Mouse (Mus musculus) urinary bladder, postnatal 10 days (tissue): ENCODE results near the gene Glp2r.

Experiments used
- DNase-seq: peaks from one replicate; pipeline ENCODE4 v3.0.0; 2022; ENCODE audit warnings: low spot score

Glp2r gene

DNA sequence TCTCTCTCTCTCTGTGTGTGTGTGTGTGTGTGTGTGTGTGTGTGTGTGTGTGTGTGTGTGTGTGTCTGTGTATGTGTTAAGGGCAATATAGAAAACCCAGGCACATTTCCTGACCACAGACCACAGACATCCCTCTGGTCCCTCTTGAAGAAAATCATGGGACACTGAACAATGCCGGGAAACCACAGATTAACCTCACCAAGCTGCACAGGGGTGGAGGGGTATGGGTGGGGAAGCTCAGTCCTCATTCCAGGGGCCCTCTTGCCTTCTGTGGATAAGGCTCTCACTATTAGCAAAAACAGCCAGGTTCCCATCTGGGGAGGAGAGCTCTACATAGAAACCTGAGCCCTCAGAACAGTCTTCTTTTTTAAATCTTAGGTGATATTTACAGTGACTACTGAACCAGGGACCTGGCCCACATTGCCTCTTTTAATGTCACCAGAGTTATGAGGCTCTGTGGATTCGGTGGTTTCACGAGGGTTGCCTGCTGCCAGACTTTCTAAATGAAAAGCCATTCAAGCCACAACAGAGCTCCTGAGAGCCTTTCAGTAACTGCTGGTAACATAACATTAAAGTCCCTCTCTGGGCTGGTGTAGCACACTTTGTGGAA, 137.2 kb downstream of the Glp2r start:
- no peak for DNase-seq

DNA sequence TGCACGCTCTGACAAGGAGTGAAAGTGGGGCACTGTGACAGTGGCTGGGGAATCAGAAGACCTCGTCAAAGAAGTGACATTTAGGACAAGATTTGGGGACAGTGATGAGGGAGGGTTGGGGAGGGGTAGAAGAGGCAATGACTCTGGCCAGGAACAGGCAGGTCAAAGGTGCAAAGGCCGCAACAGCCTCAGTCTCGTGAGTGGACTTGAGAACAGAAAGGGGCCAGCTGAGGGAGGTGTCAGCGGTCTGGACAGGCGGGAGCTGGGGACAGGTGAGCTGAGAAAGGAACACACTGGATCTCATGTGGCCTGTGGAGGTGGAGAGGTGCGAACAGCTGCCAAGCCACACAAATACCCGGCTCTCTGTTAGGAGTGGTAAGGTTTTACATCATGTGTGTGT, 138.0 kb downstream of the Glp2r start:
- no peak for DNase-seq

DNA sequence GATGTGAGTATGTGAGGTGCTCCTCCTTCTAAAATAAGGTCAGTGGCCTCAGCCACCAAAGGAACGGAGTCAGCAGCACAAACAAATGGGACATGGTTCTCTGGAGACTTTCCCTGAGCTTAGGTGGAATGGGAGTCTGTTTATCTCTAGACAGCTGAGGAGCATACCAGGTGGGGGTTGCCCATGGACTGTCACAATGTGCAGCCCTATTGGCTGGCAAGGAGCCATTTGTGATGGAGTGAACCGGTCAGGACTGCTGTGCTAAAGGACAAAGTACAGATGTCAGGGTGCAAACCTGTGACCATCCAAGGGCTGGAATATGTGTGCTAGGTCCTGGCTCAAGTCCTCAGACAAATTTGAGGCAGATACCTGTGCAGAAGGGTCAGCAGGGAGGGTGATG, 142.4 kb downstream of the Glp2r start:
- no peak for DNase-seq

DNA sequence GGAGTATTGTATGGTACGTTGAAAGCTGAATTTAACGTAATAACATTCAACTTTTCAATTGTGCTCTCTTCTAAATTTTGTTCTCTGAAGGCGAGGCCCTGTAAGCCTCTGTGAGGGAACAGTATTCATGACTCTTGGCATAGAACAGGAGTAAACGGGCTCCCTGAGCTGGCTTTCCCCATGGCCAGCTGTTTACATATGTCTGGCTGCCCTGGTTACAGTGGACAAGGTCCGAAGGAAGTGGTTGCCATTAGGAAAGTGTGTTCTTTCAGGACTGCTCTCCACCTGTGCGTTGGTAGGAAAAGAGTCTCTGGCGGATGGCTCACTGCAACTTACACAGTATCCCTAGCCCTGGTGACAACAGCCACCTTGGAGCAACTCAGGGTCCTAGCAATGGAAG, 143.8 kb downstream of the Glp2r start:
- DNase-seq = no peak

DNA sequence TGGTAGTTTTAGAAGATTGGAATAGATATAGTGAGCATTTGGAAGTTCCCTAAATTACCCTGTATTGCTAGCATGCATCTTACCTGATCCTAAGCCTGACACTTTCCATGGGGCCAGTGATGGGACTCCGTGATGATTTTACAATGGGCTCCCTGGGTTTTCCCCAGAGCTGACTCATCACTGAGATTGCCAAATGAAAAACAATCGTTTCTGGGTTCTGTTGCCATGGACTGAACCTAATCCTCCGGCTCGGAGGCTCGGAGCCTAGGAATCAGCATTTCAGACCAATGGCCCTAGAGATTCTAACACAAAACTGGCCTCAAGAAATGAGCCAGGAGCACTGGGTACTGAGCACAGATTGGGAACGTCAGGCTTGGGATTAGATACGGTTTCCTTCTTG, 148.6 kb downstream of the Glp2r start:
- DNase-seq = no peak

DNA sequence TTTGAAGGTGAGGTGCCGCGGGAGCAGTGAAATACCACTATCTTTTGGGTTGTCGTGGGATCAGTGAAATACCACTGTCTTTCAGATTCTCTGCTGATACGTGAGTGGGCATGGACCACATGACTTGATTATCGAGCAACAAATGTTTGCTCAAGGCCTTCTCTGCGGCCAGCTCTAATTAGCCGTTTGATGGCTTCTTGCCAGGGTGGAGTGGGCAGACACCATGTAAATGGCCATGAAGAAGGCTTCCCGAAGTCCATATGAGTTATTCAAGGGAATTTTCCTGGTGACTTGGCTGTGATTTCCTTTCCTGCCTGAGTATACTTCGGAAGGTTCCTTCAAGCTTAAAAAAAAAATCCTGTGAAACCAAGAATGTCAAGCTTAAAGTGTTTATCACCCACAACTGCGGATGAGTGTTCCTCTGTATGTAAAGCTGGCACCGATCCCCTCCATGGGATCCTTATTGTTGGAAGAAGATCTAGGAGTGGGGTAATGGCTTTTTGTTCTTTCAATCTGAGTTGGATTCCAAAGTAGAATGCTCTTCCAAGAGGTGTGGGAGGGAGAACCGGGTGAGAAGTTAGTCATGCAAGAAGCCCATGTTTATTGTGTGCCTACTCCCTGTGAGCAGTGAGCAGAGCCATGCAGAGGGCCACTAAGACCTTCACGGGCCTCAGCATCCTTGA, 154.3 kb downstream of the Glp2r start:
- no peak for DNase-seq

DNA sequence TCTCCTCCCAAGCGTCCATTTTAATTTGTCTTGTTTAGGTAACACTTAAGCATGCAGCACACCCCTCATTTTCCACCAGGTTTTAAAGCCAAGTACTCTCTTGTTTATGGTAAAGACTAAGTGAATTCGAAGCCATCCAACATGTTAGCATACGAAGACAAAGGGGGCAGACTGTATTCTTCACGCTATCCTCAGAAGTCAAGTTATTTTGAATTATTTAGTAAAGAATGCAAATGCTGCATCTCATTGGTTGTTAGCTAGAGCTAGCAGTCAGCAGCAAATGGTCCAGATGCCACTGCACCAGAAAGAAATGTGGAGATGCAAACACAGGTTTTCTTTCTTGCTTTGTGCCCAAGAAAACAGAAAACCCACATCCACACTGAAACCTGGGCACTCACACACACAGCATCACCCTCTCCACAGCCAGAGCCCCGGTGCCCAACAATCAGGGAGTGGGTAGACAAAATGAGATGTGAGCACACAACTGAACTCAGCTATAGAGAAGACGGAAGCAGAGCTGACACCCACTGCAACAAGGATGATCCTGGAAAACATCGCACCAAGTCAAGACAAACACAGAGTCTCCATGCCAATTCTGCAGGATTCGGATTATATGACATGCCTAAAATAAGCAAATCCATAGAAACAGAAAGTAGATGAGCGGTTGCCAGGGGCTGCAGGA, 158.7 kb downstream of the Glp2r start:
- DNase-seq = no peak
